Mouse (Mus musculus) liver, postnatal 0 days (tissue): ENCODE results near the gene Mchr1. TPM values are rescaled to one million over a fixed set of nuclear protein-coding genes. Genes with fewer than 3 reads are reported as not detected.

ENCODE experiments used
- ATAC-seq: fragments of 200-750 bp; cut with Nextera tagmentation; 2 replicates; pipeline ENCODE4 v1.8.0; 2017; ENCODE audit warnings: mild to moderate bottlenecking, moderate library complexity
- DNase-seq: peaks from one replicate; pipeline ENCODE4 v3.0.0-alpha.2; 2016
- H3K27ac ChIP-seq: fragments of 300-500 bp; sonication (generic); 2 replicates; pipeline ENCODE4 v1.5.1; 2014; ENCODE audit warnings: antibody characterized with exemption, moderate library complexity, mild to moderate bottlenecking, low read depth
- H3K27me3 ChIP-seq: fragments of 300-500 bp; sonication (generic); 2 replicates; pipeline ENCODE4 v1.6.1; 2014; ENCODE audit warnings: low read length, control low read depth, mixed read lengths; ENCODE audit not compliant: insufficient read depth
- H3K36me3 ChIP-seq: fragments of 300-500 bp; sonication (generic); replicated peaks from 2 replicates; pipeline ENCODE4 v1.6.1; 2014; ENCODE audit warnings: mild to moderate bottlenecking, control low read depth, low read length, moderate library complexity, mixed read lengths; ENCODE audit not compliant: insufficient read depth
- H3K4me1 ChIP-seq: fragments of 300-500 bp; sonication (generic); 2 replicates; pipeline ENCODE4 v1.6.1; 2014; ENCODE audit warnings: antibody characterized with exemption, mild to moderate bottlenecking, control low read depth; ENCODE audit not compliant: insufficient read depth
- H3K4me2 ChIP-seq: fragments of 300-500 bp; sonication (generic); 2 replicates; pipeline ENCODE4 v1.6.1; 2014; ENCODE audit warnings: low read depth, mild to moderate bottlenecking, low read length, moderate library complexity, mixed read lengths
- H3K4me3 ChIP-seq: fragments of 300-500 bp; sonication (generic); 2 replicates; pipeline ENCODE4 v1.5.1; 2014; ENCODE audit warnings: low read depth, low read length
- H3K9ac ChIP-seq: fragments of 300-500 bp; sonication (generic); replicated peaks from 2 replicates; pipeline ENCODE4 v1.6.1; 2014; ENCODE audit warnings: mild to moderate bottlenecking, moderate library complexity
- H3K9me3 ChIP-seq: fragments of 300-500 bp; sonication (generic); 2 replicates; pipeline ENCODE4 v1.6.1; 2016; ENCODE audit warnings: mild to moderate bottlenecking, control low read depth, low read length, mixed read lengths
- CTCF ChIP-seq: sonication (generic); IDR thresholded peaks from 2 replicates; pipeline ENCODE4 v1.5.1; 2016; ENCODE audit warnings: antibody characterized with exemption, low read depth
- EP300 ChIP-seq: IDR thresholded peaks from 2 replicates; pipeline ENCODE4 v1.6.1; 2016; ENCODE audit warnings: antibody characterized with exemption, low read depth, mild to moderate bottlenecking
- WGBS: fragments of 180-500 bp; shearing (Covaris S2); extraction: QIAGEN DNeasy Blood & Tissue Kit; methylation state at CpG from one replicate; pipeline ENCODE4 v1.1.7; 2014; ENCODE audit not compliant: insufficient replicate concordance; 5-methylcytosine and 5-hydroxymethylcytosine counted together
- polyA plus RNA-seq: library from polyadenylated mRNA; unstranded; fragments of >200 nt; fragmentation: Nextera tagmentation; extraction: Ambion mirVana; gene quantifications from 2 replicates; pipeline ENCODE4 v1.2.1, GENCODE M21; 2015

The Mchr1 gene
- polyA plus RNA-seq, 1 experiment from 2014 or later: 0.12 TPM

DNA sequence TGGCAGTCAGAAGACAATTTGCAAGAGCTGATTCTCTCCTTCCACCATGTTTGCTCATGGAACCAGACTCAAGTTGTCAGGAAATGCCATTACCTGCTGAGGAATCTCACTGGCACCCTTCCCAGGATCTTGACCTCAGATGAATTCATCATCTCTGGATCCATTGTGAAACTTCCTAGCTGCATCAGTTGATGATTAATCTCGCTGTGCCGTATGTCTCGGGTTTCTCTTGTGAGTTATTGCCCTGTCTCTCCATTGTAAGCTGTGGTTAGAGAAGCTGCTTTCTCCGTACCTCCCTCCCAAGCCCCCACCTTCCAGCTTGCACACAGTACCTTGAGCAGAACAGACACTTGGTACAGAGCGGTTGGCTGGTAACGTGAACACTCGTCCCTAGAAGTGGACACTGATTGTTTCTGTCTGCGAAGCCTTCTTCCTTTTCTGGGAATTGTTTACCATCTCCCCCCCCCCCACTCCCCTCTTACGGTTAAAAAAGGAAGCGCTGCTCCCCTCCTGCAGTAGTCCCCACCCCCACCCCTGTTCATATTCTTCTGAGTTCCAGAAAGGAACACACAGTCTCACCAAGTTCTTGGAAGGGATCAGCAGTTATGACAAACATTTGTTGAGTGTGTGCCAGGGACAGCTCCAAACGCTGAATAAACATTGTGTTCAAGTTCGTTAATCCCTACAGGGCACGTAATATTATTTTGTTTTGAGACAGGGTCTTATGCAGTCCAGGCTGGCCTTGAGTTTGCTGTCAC, 12.5 kb downstream of the Mchr1 start:
- Histone ChIP-seq H3K4me2 (peak overlapping the region; percentile 67), H3K4me3 (peak overlapping the region; percentile 8; the same call in 1 of the 2 replicates), H3K9me3 (peaks cover 5% of the 10 kb centered on the region; the same call in 1 of the 2 replicates), H3K27ac (peak overlapping the region; percentile 83), H3K27me3 (no peaks in the 10 kb centered on the region), H3K9ac (no peak overlapping the region), H3K36me3 (peaks cover 3% of the 10 kb centered on the region; the same call in 1 of the 2 replicates), H3K4me1 (peaks cover 13% of the 10 kb centered on the region)
- DNase-seq (peak; percentile 49), ATAC-seq (peak; percentile 79)
- 11% methylated on average over 13 of the region's 13 CpGs for WGBS
- TF ChIP-seq CTCF (no peak), EP300 (peak; percentile 65)

DNA sequence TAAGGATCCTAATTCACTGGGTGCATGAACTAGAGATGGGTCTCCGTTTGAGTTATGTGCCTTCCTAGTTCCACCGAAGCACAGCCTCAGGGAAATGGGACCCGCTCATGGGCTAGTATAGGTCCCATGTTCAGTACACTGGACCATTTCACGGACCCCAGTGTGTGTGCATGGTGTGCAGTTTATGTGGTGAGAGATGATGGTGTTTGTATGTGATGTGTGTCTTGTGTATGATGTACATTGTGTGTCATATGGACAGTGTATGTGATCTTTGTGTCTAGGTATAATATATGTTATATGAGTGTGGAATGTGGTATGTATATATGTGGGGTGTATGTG, 13.0 kb downstream of the Mchr1 start:
- Histone ChIP-seq H3K27ac (peak overlapping the region; percentile 83), H3K9me3 (peaks cover 5% of the 10 kb centered on the region; the same call in 1 of the 2 replicates), H3K4me3 (no peak overlapping the region), H3K9ac (no peak overlapping the region), H3K27me3 (no peaks in the 10 kb centered on the region), H3K4me2 (peak overlapping the region; percentile 67; the same call in 1 of the 2 replicates), H3K36me3 (peaks cover 3% of the 10 kb centered on the region; the same call in 1 of the 2 replicates), H3K4me1 (peaks cover 13% of the 10 kb centered on the region)
- TF ChIP-seq EP300: no peak
- TF ChIP-seq CTCF: no peak
- no peak; the same call in 1 of the 2 replicates for ATAC-seq
- no peak for DNase-seq
- 63% methylated on average over 4 of the region's 4 CpGs for WGBS

DNA sequence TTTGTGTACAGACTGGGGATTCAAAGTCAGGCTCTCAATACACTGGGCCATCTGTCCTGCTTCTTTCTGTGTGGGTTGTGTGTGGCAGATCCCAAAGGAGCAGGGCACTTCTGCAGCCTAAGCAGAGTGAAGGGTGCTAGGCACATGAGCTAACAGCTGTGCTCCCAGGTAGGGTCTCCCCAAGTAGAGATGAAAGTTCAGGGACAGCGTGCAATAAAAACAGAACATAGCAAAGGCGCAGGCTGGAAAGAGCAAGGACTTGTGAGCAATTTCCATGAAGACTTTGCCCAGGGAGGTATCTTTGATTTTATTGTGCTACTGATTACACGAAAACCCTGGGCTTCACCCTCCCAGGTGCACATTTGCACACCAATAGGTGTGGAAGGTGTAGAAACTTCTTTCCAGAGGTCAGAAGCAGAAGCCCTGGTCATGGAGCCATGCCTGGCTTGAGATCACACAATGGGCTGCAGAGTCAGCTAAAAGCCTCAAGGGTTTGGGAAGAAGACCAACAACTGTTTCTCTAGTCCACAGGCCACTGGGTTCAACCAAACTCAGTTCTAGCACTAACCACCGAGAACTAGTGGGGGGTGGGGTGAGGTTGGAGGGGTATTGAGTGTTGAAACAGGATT, 13.8 kb downstream of the Mchr1 start:
- Histone ChIP-seq H3K9me3 (peaks cover 5% of the 10 kb centered on the region; the same call in 1 of the 2 replicates), H3K36me3 (peaks cover 3% of the 10 kb centered on the region; the same call in 1 of the 2 replicates), H3K4me1 (peaks cover 16% of the 10 kb centered on the region), H3K4me2 (no peak overlapping the region), H3K27ac (peak overlapping the region; percentile 83), H3K27me3 (no peaks in the 10 kb centered on the region), H3K9ac (no peak overlapping the region), H3K4me3 (no peak overlapping the region)
- TF ChIP-seq EP300: no peak
- TF ChIP-seq CTCF: no peak
- WGBS: 73% methylated on average over 4 of the region's 4 CpGs
- DNase-seq: no peak
- ATAC-seq: no peak

DNA sequence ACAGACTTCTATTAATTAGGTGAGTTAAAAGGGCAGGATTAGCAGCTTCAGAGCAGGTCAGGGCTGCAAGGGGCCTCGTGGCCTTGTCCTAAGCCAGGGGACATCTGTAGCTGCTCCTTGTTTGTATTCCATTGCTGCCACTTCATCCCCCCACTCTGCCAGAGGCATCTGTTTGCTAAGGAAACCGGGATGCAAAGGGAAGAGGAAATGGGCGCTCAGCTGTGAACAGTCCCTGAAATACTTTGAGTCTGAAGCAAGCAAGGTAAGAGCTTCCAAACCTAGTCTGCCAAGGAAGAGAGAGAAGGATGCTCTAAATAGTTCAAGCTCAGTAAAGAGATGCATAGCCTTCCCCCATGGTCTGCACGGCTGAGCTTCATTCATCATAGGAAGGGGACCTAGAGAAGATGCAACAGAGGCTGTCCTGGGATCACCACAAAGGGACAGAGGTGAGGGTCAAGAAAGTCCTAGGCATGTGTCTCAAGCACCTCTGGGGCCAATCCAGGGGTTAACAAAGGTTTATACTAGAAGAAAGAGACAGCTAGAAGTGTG, 17.4 kb downstream of the Mchr1 start:
- H3K9ac ChIP-seq: no peak overlapping the region
- H3K4me1 ChIP-seq: peaks cover 10% of the 10 kb centered on the region
- no peak for ATAC-seq
- no peak overlapping the region for H3K27ac ChIP-seq
- DNase-seq: no peak
- H3K4me2 ChIP-seq: no peak overlapping the region
- H3K36me3 ChIP-seq: no peaks in the 10 kb centered on the region
- H3K4me3 ChIP-seq: no peak overlapping the region
- TF ChIP-seq CTCF (no peak), EP300 (no peak)
- no peaks in the 10 kb centered on the region for H3K9me3 ChIP-seq
- H3K27me3 ChIP-seq: no peaks in the 10 kb centered on the region
- 59% methylated on average over 4 of the region's 4 CpGs for WGBS

DNA sequence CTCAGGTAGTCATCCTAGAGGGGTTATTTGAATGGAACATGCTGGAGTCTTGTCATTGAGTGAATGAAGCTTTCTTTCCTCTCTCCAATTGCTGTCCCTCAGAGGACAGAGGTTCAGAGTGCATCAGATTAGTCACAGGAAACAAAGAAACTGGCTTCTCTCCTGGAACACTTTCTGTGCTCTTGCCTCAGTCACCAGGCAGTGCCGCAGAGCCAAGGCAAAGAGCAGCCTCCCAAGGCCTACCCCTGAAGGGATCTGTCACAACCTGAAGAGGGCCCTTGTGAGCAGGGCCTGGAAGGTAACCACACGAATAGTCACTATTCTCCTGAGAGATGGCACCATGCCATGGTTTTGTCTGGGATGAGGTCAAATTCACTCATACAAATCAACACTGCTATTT, 18.3 kb downstream of the Mchr1 start:
- Histone ChIP-seq H3K36me3 (no peaks in the 10 kb centered on the region), H3K9ac (no peak overlapping the region), H3K4me2 (no peak overlapping the region), H3K4me3 (no peak overlapping the region), H3K9me3 (no peaks in the 10 kb centered on the region), H3K4me1 (peaks cover 6% of the 10 kb centered on the region; the same call in 1 of the 2 replicates), H3K27me3 (no peaks in the 10 kb centered on the region), H3K27ac (no peak overlapping the region)
- DNase-seq: no peak
- 46% methylated on average over 2 of the region's 2 CpGs for WGBS
- ATAC-seq: peak; percentile 61
- TF ChIP-seq CTCF (peak; percentile 42), EP300 (no peak)

DNA sequence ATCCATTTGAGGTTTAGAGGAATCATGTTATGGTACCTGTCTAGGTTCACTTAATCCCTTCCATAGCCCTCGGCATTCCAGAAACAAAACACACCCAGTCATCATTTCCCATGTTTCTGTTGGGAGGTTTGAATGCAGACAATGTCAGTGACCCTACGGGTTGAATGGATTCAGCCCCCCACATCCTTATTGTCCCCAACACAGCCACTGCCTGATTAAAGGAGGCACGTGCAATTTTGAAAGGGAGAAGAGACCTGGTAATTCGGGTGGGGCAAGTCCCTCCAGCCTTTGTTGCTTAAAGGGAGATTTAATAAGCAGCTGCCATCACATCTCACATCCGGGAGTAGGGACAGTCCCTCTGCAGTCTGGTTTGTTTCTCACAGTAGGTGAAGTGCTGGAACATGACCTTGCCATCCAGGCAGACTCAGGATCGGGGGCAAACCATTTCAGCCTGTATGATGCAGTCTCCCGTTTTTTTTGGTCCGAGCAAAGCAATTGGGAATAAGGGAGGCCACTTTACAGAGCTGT, 18.9 kb downstream of the Mchr1 start:
- Histone ChIP-seq H3K4me3 (no peak overlapping the region), H3K36me3 (no peaks in the 10 kb centered on the region), H3K4me1 (0 out of 2 replicates have a peak, but pooled peaks cover 3% of the 10 kb centered on the region), H3K27ac (no peak overlapping the region), H3K9ac (no peak overlapping the region), H3K9me3 (no peaks in the 10 kb centered on the region), H3K27me3 (no peaks in the 10 kb centered on the region), H3K4me2 (no peak overlapping the region)
- TF ChIP-seq EP300: no peak
- no peak for TF ChIP-seq CTCF
- WGBS: 69% methylated on average over 8 of the region's 8 CpGs
- ATAC-seq: no peak
- no peak for DNase-seq
